Mouse (Mus musculus) bone marrow macrophage, adult 2 months (primary cell): Measurements from ENCODE around the gene Ntmt1. TPM values are rescaled to one million over a fixed set of nuclear protein-coding genes. Genes with fewer than 3 reads are reported as not detected.

Source experiments
- H3K27ac ChIP-seq: 2 replicates; pipeline ENCODE4 v1.5.1; 2012; ENCODE audit warnings: low read depth, low read length; ENCODE audit not compliant: insufficient read depth
- H3K4me1 ChIP-seq: 2 replicates; pipeline ENCODE4 v1.6.1; 2012; ENCODE audit warnings: low read length; ENCODE audit not compliant: control insufficient read depth, insufficient read depth
- H3K4me3 ChIP-seq: 2 replicates; pipeline ENCODE4 v1.5.1; 2012; ENCODE audit warnings: mild to moderate bottlenecking, low read length, moderate library complexity; ENCODE audit not compliant: insufficient read depth
- CTCF ChIP-seq: IDR thresholded peaks from 2 replicates; pipeline ENCODE4 v1.5.1; 2012; ENCODE audit warnings: low read depth, mild to moderate bottlenecking, low read length, moderate library complexity
- POLR2A ChIP-seq: IDR thresholded peaks from 2 replicates; pipeline ENCODE4 v1.6.1; 2012; ENCODE audit warnings: mild to moderate bottlenecking, low read depth, low read length, borderline replicate concordance
- polyA plus RNA-seq: library from polyadenylated mRNA; stranded (reverse); fragments of >200 nt; gene quantifications from 2 replicates; pipeline ENCODE4 v1.2.4, GENCODE M21; 2012; ENCODE audit not compliant: missing spikeins, insufficient read depth, insufficient read length

Ntmt1 gene
- polyA plus RNA-seq, 1 experiment = 7.4 TPM

GRCm38 (mm10) chr2:30833644-30834043 is 26.0 kb downstream of the Ntmt1 start:
- H3K27ac ChIP-seq = no peak overlapping the region
- peaks cover 2% of the 10 kb centered on the region; the same call in 1 of the 2 replicates for H3K4me1 ChIP-seq
- TF ChIP-seq CTCF (no peak), POLR2A (no peak)
- H3K4me3 ChIP-seq = no peak overlapping the region

- Histone ChIP-seq H3K27ac (no peak within 1 kb of the TSS), H3K4me1 (peaks cover 2% of the 10 kb centered on the region; the same call in 1 of the 2 replicates), H3K4me3 (no peak within 1 kb of the TSS)
- TF ChIP-seq CTCF (no peak), POLR2A (no peak)
These were observed 26.9 kb downstream of the Ntmt1 start, which contains the start of gene Prrx2 for GRCm38 (mm10) chr2:30834373-30835022. Gene Prrx2 (plus strand): TSS chr2:30834972.

DNA sequence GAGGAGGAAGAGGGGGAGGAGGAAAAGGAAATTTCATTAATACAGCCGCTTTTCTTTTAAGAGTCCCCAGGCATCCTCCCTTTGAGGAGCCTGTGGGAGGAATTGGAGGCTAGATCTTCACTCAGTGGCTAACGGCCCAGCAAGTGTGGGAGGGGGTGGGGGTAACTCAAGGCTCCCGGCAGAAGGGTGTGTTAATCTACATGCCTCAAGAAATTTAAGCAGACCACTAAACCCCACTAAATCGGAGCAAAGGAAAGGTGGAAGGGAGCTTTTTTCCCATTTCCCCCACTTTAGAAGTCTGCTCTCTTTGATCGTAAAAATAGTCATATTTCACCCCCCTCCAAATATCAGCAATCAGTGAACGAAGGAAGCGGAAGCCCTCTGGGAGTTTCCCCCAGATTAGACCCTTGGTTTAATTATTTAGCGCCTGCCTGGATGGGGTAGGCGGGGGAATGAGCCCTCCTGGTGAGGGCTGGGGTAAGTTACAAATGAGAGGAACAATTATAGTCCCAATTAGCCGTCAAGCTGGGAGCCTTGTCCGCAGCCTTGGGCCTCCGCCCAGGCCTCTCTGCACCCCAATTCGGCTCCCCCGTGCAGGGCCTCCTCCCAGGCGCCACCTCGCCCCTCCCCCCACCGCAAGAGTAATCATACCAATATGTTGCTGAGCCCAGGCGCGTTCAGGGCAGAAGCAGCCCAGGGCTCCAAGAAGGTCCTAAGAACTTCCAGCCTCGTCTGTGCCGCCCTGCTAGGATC is 28.8 kb downstream of the Ntmt1 start:
- no peak for TF ChIP-seq CTCF
- TF ChIP-seq POLR2A = no peak
- H3K4me3 ChIP-seq = no peak overlapping the region
- no peaks in the 10 kb centered on the region for H3K4me1 ChIP-seq
- H3K27ac ChIP-seq = no peak overlapping the region

GRCm38 (mm10) chr2:30842615-30843014 is 35.0 kb downstream of the Ntmt1 start:
- no peak overlapping the region for H3K27ac ChIP-seq
- no peaks in the 10 kb centered on the region for H3K4me1 ChIP-seq
- no peak overlapping the region for H3K4me3 ChIP-seq
- no peak for TF ChIP-seq POLR2A

DNA sequence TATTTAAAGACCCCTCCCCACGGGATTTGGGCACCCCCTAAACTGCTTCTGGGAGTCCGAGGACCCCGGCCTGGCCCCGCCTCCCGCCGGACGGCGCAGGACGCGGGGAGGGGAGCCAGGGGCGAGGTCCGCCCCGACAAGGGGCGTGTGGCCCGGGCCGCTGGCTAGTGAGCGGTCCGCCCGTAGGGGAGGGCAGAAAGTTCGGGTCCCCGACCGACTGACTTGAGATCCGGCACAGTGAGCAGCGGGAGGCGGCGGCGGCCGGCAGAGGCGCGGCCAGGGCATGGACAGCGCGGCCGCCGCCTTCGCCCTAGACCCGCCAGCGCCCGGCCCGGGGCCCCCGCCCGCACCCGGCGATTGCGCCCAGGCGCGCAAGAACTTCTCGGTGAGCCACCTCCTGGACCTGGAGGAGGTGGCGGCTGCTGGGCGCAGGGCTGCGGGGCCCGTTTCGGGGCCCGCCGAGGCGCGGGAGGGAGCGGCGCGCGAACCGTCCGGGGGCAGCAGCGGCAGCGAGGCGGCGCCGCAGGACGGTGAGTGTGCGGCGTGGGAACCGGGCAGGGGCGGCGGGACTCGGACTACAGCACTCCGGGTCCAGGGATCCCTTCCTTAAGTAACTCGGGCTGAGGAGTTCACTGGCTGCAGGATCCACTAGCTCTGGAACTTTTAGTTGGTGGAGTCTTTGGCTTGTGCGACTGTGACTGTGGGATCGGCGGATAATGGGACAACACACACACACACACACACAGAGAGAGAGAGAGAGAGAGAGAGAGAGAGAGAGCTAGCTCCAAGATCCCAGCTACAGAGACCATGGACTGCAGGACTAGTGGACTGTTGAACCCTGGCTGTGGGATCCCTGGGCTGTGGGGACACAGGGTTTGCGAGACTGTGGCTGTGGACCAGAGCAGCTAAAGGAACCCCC is 37.8 kb downstream of the Ntmt1 start:
- Histone ChIP-seq H3K27ac (no peak overlapping the region), H3K4me3 (peak overlapping the region; percentile 36), H3K4me1 (no peaks in the 10 kb centered on the region)
- TF ChIP-seq POLR2A (no peak), CTCF (no peak)

- no peak overlapping the region for H3K4me3 ChIP-seq
These were observed 38.6 kb downstream of the Ntmt1 start for GRCm38 (mm10) chr2:30846236-30846635.

DNA sequence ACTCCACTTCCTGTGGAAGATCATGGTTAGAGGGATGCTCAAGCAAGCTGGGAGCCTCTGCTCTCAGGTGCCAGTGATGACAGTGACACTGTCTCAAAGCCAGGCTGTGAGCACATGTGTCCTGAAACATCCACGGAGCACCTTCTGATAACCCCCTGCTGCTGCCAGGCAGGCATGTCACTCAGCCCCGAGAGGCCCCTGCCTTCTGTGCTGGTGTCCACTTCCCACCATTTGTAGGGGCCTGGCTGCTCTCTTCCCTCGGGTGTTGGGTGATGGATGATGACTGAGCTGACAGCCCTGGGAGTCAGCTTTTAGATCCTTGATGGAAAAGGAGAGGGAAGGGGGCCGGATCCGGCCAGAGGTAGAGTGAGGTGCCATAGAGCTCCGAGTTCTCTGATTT is 39.1 kb downstream of the Ntmt1 start:
- no peaks in the 10 kb centered on the region for H3K4me1 ChIP-seq
- no peak overlapping the region for H3K27ac ChIP-seq
- no peak overlapping the region for H3K4me3 ChIP-seq
- TF ChIP-seq CTCF (no peak), POLR2A (no peak)

More at GRCm38 (mm10) chr2:30846236-30846635, 38.6 kb downstream of the Ntmt1 start:
- H3K27ac ChIP-seq = no peak overlapping the region
- no peaks in the 10 kb centered on the region for H3K4me1 ChIP-seq
- TF ChIP-seq CTCF (no peak), POLR2A (no peak)

GRCm38 (mm10) chr2:30848184-30848583 is 40.6 kb downstream of the Ntmt1 start:
- TF ChIP-seq POLR2A (no peak), CTCF (no peak)

DNA sequence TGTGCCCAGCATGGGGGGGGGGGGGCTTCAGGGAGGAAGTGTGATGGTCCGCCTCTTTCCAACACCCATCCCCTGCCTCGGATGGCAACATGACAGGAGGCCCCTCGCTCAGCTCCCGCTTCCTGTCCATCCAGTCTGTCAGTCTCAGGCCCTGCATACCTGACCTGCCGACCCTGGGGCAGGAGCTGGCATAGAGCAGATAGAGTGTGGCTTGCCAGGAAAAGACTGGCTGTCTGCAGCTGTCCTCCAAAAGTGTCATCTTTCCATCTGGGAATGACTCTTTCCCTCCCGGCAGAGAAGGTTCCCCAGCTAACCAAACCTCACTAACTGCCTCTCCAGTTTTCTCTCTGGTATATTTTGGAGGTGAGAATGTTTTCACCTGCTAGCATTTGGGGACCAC is 43.0 kb downstream of the Ntmt1 start:
- TF ChIP-seq CTCF (no peak), POLR2A (no peak)
- Histone ChIP-seq H3K4me1 (no peaks in the 10 kb centered on the region), H3K4me3 (no peak overlapping the region), H3K27ac (no peak overlapping the region)

More at GRCm38 (mm10) chr2:30848184-30848583, 40.6 kb downstream of the Ntmt1 start:
- no peaks in the 10 kb centered on the region for H3K4me1 ChIP-seq
- H3K27ac ChIP-seq = no peak overlapping the region
- no peak overlapping the region for H3K4me3 ChIP-seq
